Mouse (Mus musculus): ENCODE results near the gene Ccdc97. TPM values are rescaled to one million over a fixed set of nuclear protein-coding genes. Genes with fewer than 3 reads are reported as not detected.

Gene Ccdc97
- polyA plus RNA-seq, 1 experiment from 2014 or later, result 47.7 TPM

DNA sequence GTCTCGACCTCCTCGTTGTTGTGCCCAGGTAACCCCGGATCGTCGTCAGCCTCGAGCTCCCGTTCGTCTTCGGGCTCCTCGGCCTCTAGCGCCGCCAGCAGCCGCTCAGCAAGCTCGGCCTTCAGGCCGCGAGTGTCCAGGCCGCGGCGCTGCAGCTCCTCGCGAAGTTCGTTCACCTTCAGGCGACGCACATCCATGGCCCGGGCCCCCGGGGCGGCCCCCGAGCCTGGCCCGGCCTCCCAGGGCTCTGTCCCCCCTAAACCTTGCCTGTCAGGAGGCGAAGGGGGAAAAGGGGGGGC is 35.5 kb upstream of the Ccdc97 start:
- WGBS, result 1% methylated on average over 30 of the region's 30 CpGs
- no peak for DNase-seq
- peak overlapping the region; percentile 96 for H3K4me3 ChIP-seq (replicated peaks; ENCODE audit: low read depth, low read length)
- no peaks in the 10 kb centered on the region for H3K9me3 ChIP-seq (ENCODE audit: control insufficient read depth, low read length)
- H3K4me1 ChIP-seq (ENCODE audit: control insufficient read depth, insufficient read depth, low read length), result peaks cover 19% of the 10 kb centered on the region
- peaks cover 26% of the 10 kb centered on the region for H3K36me3 ChIP-seq (ENCODE audit: control insufficient read depth, insufficient read depth, low read length)
- H3K27ac ChIP-seq (replicated peaks; ENCODE audit: low read depth, low read length), result peak overlapping the region; percentile 97
- H3K27me3 ChIP-seq (ENCODE audit: control insufficient read depth, insufficient read depth, low read length), result no peaks in the 10 kb centered on the region
- peak overlapping the region; percentile 96 for H3K9ac ChIP-seq (replicated peaks; ENCODE audit: low read length)
- H3K4me2 ChIP-seq (ENCODE audit: low read length), result peak overlapping the region; percentile 85
- no peak for ATAC-seq (ENCODE audit: low FRiP score, low TSS enrichment)

DNA sequence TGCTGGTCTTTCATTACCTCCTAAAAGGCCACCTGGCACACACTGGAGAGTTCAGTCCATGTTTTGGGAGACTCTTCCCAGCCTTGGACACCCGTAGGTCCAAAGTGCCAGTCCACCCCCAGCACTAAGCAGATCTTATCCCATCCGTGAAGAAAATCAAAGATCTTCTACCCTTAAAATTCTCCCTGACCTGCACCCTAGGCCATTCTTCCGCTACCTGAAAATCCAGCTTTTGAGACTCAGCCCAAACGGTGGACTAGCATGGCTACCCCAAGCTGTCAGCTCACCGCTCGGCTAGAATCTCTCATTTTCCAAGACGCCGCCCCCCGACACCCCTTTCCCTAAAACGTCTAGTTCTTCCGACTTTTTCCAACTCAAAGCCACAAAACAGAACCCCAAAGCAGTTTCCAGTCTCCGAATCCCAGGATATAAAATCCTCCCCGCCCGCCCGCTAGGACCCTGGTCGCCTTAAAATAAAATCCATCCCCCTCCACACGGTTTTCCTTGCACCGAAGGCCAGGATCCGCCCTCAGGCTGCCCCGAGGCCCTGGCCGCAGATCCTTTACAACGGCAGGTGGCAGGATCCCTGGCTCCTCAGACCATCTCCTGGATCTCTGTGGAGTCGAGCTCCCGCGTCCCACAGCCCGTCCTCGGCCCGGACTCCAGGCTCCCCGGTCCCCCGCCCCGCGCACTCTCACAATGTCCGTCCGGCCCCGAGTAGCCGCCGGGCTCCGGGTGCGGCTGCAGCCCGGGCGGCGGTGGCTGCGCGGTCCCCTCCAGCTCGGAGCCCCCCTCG is 35.0 kb upstream of the Ccdc97 start:
- Histone ChIP-seq H3K4me3 (replicated peaks; ENCODE audit: low read depth, low read length) (peak overlapping the region; percentile 96), H3K9me3 (ENCODE audit: control insufficient read depth, low read length) (no peaks in the 10 kb centered on the region), H3K4me2 (ENCODE audit: low read length) (peak overlapping the region; percentile 85), H3K36me3 (ENCODE audit: control insufficient read depth, insufficient read depth, low read length) (peaks cover 32% of the 10 kb centered on the region), H3K4me1 (ENCODE audit: control insufficient read depth, insufficient read depth, low read length) (peaks cover 19% of the 10 kb centered on the region), H3K27me3 (ENCODE audit: control insufficient read depth, insufficient read depth, low read length) (no peaks in the 10 kb centered on the region), H3K27ac (replicated peaks; ENCODE audit: low read depth, low read length) (peak overlapping the region; percentile 97), H3K9ac (replicated peaks; ENCODE audit: low read length) (peak overlapping the region; percentile 96)
- under 1% methylated on average over 46 of the region's 46 CpGs for WGBS
- ATAC-seq (ENCODE audit: low FRiP score, low TSS enrichment) (no peak), DNase-seq (peak; percentile 61)

DNA sequence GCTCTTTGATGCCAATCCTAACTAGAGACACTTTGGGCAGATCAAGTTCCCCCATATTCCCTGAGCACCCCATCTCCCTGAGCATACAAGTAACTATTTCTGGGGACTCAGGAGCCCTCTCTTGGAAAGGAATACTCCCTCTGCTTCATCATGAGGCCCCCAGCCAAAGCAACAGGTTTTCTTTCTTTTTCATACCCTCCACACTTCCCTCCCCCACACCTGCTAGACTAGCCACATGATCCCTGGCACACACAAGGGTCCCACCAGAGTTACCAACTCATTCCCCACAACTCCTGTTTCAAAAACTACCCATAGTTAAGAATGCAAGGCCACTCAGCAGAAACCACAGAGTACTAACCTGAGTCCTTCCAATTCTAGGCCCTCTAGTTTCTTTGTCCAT is 34.2 kb upstream of the Ccdc97 start:
- no peak for ATAC-seq (ENCODE audit: low FRiP score, low TSS enrichment)
- no peak overlapping the region for H3K27ac ChIP-seq (replicated peaks; ENCODE audit: low read depth, low read length)

DNA sequence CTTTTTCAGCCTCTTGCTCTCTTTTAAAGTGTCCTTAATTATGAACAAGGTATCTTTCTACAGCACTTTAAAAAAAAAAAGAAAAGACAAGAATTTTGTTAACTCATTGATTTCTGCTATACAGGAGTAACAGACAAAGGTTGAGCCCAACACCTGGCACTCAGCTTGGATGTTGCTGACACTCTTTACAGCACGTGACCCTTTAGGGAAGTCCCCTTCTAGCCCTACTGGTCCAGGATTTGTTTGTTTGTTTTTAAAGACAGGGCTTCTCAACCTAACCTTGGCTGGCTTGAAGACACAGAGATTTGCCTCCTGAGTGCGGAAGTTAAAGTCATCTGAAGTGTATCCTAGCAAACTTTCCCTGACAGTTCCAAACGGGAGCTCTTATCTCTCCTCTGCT is 28.0 kb upstream of the Ccdc97 start:
- no peak overlapping the region for H3K4me3 ChIP-seq (replicated peaks; ENCODE audit: low read depth, low read length)
- peaks cover 99% of the 10 kb centered on the region for H3K36me3 ChIP-seq (ENCODE audit: control insufficient read depth, insufficient read depth, low read length)
- H3K9me3 ChIP-seq (ENCODE audit: control insufficient read depth, low read length), result no peaks in the 10 kb centered on the region
- WGBS, result 85% methylated on average over 3 of the region's 3 CpGs
- DNase-seq, result no peak
- ATAC-seq (ENCODE audit: low FRiP score, low TSS enrichment), result no peak
- no peak overlapping the region for H3K4me2 ChIP-seq (ENCODE audit: low read length)
- no peak overlapping the region for H3K27ac ChIP-seq (replicated peaks; ENCODE audit: low read depth, low read length)
- H3K27me3 ChIP-seq (ENCODE audit: control insufficient read depth, insufficient read depth, low read length), result no peaks in the 10 kb centered on the region
- H3K9ac ChIP-seq (replicated peaks; ENCODE audit: low read length), result no peak overlapping the region
- peaks cover 3% of the 10 kb centered on the region; the same call in 1 of the 2 replicates for H3K4me1 ChIP-seq (ENCODE audit: control insufficient read depth, insufficient read depth, low read length)

More for the DNA sequence above, 34.2 kb upstream of the Ccdc97 start:
- Histone ChIP-seq H3K4me2 (ENCODE audit: low read length) (peak overlapping the region; percentile 85), H3K4me3 (replicated peaks; ENCODE audit: low read depth, low read length) (peak overlapping the region; percentile 96), H3K27me3 (ENCODE audit: control insufficient read depth, insufficient read depth, low read length) (no peaks in the 10 kb centered on the region), H3K9me3 (ENCODE audit: control insufficient read depth, low read length) (no peaks in the 10 kb centered on the region), H3K4me1 (ENCODE audit: control insufficient read depth, insufficient read depth, low read length) (peaks cover 19% of the 10 kb centered on the region), H3K36me3 (ENCODE audit: control insufficient read depth, insufficient read depth, low read length) (peaks cover 39% of the 10 kb centered on the region), H3K9ac (replicated peaks; ENCODE audit: low read length) (peak overlapping the region; percentile 96)
- no peak for DNase-seq

DNA sequence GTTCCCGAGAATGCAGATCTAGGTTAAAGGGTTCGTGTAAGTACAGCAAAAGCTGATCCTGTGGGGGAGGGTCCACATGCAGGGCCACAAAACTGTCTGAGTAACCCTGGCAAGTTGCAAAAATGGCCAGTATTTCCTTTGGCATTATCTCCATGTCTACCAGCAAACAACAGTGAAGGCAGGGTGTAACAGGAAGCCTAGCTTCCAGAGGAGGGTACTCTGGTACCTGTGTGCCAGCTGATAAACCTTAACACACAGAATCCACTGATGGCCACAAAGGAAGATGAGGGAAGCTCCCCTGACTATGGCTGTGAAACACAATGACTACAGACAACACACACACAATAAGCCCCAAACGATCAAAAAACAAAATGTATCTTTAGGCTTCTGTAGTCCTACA is 19.4 kb upstream of the Ccdc97 start:
- no peaks in the 10 kb centered on the region for H3K27me3 ChIP-seq (ENCODE audit: control insufficient read depth, insufficient read depth, low read length)
- peaks cover 100% of the 10 kb centered on the region for H3K36me3 ChIP-seq (ENCODE audit: control insufficient read depth, insufficient read depth, low read length)
- H3K4me3 ChIP-seq (replicated peaks; ENCODE audit: low read depth, low read length), result no peak overlapping the region
- no peaks in the 10 kb centered on the region for H3K9me3 ChIP-seq (ENCODE audit: control insufficient read depth, low read length)
- no peaks in the 10 kb centered on the region for H3K4me1 ChIP-seq (ENCODE audit: control insufficient read depth, insufficient read depth, low read length)
- H3K4me2 ChIP-seq (ENCODE audit: low read length), result no peak overlapping the region
- ATAC-seq (ENCODE audit: low FRiP score, low TSS enrichment), result no peak
- H3K27ac ChIP-seq (replicated peaks; ENCODE audit: low read depth, low read length), result no peak overlapping the region
- DNase-seq, result no peak
- whole genome bisulfite sequencing, result 95% methylated on average over 3 of the region's 3 CpGs
- no peak overlapping the region for H3K9ac ChIP-seq (replicated peaks; ENCODE audit: low read length)

DNA sequence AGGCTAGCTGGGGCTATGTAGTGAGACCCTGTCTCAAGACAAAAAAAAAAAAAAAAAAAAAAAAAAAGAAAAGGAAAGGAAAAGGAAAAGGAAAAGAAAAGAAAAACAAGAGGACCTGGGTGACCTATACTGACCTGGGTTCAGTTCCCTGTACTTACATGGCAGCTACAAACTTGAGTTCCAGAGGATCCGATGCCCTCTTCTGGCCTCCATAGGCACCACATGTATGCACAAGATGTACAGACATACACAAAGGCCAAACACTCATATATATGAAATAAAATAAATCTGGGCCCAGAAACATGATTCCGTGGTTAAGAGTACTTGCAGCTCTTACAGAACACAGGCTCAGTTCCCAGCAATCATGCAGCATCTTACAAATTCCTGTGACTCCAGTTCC is 18.0 kb upstream of the Ccdc97 start:
- H3K4me1 ChIP-seq (ENCODE audit: control insufficient read depth, insufficient read depth, low read length), result no peaks in the 10 kb centered on the region
- DNase-seq (peak; percentile 13), ATAC-seq (ENCODE audit: low FRiP score, low TSS enrichment) (no peak)
- no peaks in the 10 kb centered on the region for H3K27me3 ChIP-seq (ENCODE audit: control insufficient read depth, insufficient read depth, low read length)
- H3K27ac ChIP-seq (replicated peaks; ENCODE audit: low read depth, low read length), result no peak overlapping the region
- WGBS, result 90% methylated on average over 2 of the region's 2 CpGs
- peaks cover 100% of the 10 kb centered on the region for H3K36me3 ChIP-seq (ENCODE audit: control insufficient read depth, insufficient read depth, low read length)
- no peak overlapping the region for H3K4me2 ChIP-seq (ENCODE audit: low read length)
- no peak overlapping the region for H3K4me3 ChIP-seq (replicated peaks; ENCODE audit: low read depth, low read length)
- H3K9ac ChIP-seq (replicated peaks; ENCODE audit: low read length), result no peak overlapping the region
- H3K9me3 ChIP-seq (ENCODE audit: control insufficient read depth, low read length), result no peaks in the 10 kb centered on the region

DNA sequence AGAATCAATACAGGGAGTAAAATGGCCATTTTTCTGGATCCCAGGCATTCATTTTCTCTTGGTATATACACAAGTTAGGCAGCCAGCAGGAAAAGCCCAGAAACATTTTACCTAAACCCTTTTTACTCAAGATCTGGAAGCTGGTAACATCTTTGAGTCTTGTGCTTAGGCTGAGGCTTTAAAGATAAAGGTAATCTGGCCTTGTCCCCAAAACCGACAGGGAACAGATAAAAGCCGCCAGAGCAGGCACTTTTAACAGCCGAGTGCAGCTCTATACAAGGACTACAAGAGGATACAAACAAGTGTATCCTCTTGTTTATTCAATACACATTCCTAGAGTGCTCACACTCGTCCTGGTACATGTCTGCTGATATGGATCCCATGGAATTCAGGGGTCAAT is 16.1 kb upstream of the Ccdc97 start:
- no peak overlapping the region for H3K27ac ChIP-seq (replicated peaks; ENCODE audit: low read depth, low read length)
- WGBS, result 82% methylated on average over 4 of the region's 4 CpGs
- H3K36me3 ChIP-seq (ENCODE audit: control insufficient read depth, insufficient read depth, low read length), result peaks cover 98% of the 10 kb centered on the region

DNA sequence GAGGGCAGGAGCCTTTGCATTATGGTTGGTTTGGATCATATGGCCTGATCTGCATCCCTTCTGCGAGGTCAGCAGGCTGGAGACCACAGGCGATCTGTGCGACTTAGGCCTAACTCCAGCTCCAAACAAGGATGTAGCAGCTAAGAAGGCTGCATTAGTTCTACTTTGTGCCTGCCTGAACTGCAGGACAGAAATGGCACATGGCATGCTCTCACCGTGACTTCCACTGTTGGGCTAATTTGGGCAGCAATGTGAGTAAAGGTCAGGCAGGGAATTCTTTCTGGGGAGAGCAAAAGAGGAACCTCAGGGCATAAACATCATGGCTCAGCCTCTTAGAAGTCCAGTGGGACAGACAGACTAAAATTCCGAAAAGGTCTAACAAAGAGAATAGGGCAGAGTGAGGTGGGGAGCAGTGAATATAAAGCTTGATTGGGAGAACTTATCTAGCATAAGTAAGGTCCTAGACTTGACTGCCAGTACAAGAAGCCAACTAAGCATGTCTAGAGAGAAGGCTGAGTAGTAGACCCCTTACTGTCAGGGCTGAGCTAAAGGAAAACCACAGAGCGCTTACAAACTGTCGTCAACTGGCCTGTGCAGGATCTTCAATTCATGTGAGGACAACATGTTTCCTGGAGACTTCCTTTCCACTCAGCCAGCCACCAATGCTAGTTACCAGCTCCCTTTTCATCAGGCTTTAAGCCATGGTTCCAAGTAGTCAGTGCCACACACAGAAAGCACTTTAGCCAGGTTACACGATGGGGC is 12.6 kb upstream of the Ccdc97 start:
- ATAC-seq (ENCODE audit: low FRiP score, low TSS enrichment) (no peak), DNase-seq (no peak)
- no peak overlapping the region for H3K4me2 ChIP-seq (ENCODE audit: low read length)
- no peaks in the 10 kb centered on the region for H3K27me3 ChIP-seq (ENCODE audit: control insufficient read depth, insufficient read depth, low read length)
- H3K36me3 ChIP-seq (ENCODE audit: control insufficient read depth, insufficient read depth, low read length), result peaks cover 96% of the 10 kb centered on the region
- H3K4me3 ChIP-seq (replicated peaks; ENCODE audit: low read depth, low read length), result no peak overlapping the region
- H3K27ac ChIP-seq (replicated peaks; ENCODE audit: low read depth, low read length), result no peak overlapping the region
- H3K4me1 ChIP-seq (ENCODE audit: control insufficient read depth, insufficient read depth, low read length), result no peaks in the 10 kb centered on the region
- no peaks in the 10 kb centered on the region for H3K9me3 ChIP-seq (ENCODE audit: control insufficient read depth, low read length)
- H3K9ac ChIP-seq (replicated peaks; ENCODE audit: low read length), result no peak overlapping the region
- WGBS, result 95% methylated on average over 8 of the region's 8 CpGs

More for the DNA sequence above, 16.1 kb upstream of the Ccdc97 start:
- Histone ChIP-seq H3K27me3 (ENCODE audit: control insufficient read depth, insufficient read depth, low read length) (no peaks in the 10 kb centered on the region), H3K4me2 (ENCODE audit: low read length) (no peak overlapping the region), H3K9ac (replicated peaks; ENCODE audit: low read length) (no peak overlapping the region), H3K9me3 (ENCODE audit: control insufficient read depth, low read length) (no peaks in the 10 kb centered on the region), H3K4me3 (replicated peaks; ENCODE audit: low read depth, low read length) (no peak overlapping the region), H3K4me1 (ENCODE audit: control insufficient read depth, insufficient read depth, low read length) (no peaks in the 10 kb centered on the region)
- ATAC-seq (ENCODE audit: low FRiP score, low TSS enrichment) (no peak), DNase-seq (no peak)

DNA sequence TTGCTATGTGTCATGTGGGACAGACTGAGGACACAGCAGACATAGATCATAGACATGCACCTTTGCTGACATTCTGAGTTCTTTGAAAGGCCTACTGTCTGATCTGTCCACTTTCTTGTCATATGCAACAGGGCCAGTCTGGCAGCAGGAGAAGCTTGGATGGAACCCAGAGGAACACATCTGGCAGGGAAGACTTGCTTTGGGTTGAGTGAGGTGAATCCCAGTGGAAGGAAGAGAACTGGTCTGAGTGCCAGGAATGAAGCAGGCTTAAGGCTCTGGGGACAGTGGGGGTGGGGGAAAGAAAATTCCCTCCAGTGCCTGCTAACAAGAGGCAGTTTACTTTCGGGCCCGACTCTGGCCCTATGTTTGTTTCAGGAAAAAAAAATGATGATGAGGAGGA is 11.0 kb upstream of the Ccdc97 start:
- H3K4me1 ChIP-seq (ENCODE audit: control insufficient read depth, insufficient read depth, low read length), result no peaks in the 10 kb centered on the region
- no peak overlapping the region for H3K27ac ChIP-seq (replicated peaks; ENCODE audit: low read depth, low read length)
- H3K4me2 ChIP-seq (ENCODE audit: low read length), result no peak overlapping the region
- no peak overlapping the region for H3K9ac ChIP-seq (replicated peaks; ENCODE audit: low read length)
- H3K9me3 ChIP-seq (ENCODE audit: control insufficient read depth, low read length), result no peaks in the 10 kb centered on the region
- no peak for ATAC-seq (ENCODE audit: low FRiP score, low TSS enrichment)
- peaks cover 96% of the 10 kb centered on the region for H3K36me3 ChIP-seq (ENCODE audit: control insufficient read depth, insufficient read depth, low read length)
- 88% methylated on average over 2 of the region's 2 CpGs for WGBS
- H3K4me3 ChIP-seq (replicated peaks; ENCODE audit: low read depth, low read length), result no peak overlapping the region
- no peaks in the 10 kb centered on the region for H3K27me3 ChIP-seq (ENCODE audit: control insufficient read depth, insufficient read depth, low read length)
- DNase-seq, result no peak

Measured in midbrain, embryonic 14.5 days (tissue).